Mouse (Mus musculus): ENCODE data around the gene Mcm7. TPM values are rescaled to one million over a fixed set of nuclear protein-coding genes. Genes with fewer than 3 reads are reported as not detected.
A peak's percentile ranks its signal among the peaks of the same experiment; 100 is the strongest.

The Mcm7 gene
- total and polyA plus RNA-seq, 2 experiments from 2014 or later, result 43.0 to 58.8 TPM

DNA sequence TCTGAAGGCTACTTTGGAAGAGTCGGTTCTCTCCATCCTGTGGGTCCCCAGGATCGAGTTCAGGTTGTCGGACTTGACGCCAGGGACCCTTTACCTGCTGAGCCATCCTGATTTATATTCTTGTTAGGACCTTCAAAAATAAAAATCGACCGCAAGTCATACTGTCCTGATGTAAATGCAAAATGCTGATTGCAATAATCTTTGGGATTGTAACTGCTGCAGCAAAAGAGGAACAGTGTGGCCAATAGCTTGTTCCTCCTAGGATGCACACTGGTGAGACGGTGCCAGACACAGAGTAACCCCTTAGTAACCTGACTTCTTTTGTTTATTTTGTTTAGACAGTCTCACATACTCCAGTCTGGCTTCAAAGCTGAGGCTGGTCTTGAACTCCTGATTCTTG, 23.2 kb upstream of the Mcm7 start:
- no peak for TF ChIP-seq CTCF (IDR thresholded peaks at IDR 0.05; ENCODE audit: low read depth)
- no peaks in the 10 kb centered on the region for H3K4me1 ChIP-seq (ENCODE audit: insufficient read depth, low read length)
- H3K27ac ChIP-seq, result peak overlapping the region; percentile 93
- WGBS, result 56% methylated on average over 7 of the region's 7 CpGs
- DNase-seq (ENCODE audit: low spot score), result no peak
- no peaks in the 10 kb centered on the region for H3K27me3 ChIP-seq (ENCODE audit: insufficient read depth, low read length)
- H3K4me2 ChIP-seq (ENCODE audit: low read depth, low read length), result peak overlapping the region; percentile 97
- H3K9ac ChIP-seq (replicated peaks; ENCODE audit: low read length), result peak overlapping the region; percentile 68; the same call in 1 of the 2 replicates
- no peaks in the 10 kb centered on the region for H3K36me3 ChIP-seq (ENCODE audit: insufficient read depth, low read length)
- ATAC-seq, result no peak
- H3K4me3 ChIP-seq (ENCODE audit: low read length), result peak overlapping the region; percentile 76
- no peaks in the 10 kb centered on the region for H3K9me3 ChIP-seq (ENCODE audit: low read length)

DNA sequence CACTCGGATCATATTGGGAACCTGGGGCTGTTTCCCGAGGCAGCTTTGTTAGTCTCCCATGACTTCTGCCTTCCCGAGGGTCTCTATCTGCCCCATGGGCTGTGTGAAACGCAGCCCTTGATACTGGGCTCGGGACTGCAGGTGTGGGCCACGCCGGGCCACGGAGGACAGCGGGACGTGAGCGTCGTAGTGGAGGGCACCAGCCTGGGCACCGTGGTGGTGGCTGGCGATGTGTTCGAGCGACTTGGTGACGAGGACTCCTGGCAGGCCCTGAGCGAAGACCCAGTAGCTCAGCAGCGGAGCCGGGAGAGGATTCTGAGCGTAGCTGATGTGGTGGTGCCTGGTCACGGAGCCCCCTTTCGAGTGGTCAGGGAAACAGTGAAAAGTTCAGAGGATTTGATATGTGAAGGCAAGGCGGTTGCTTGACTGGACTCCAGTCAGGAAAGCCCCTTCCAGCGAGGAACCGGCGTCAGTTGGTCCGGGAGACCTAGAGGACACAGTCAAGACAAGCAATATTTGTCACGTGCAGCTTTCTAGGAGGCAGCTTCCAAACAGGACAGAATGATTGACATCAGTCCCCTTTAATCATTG, 22.6 kb upstream of the Mcm7 start:
- Histone ChIP-seq H3K27ac (peak overlapping the region; percentile 93), H3K4me1 (ENCODE audit: insufficient read depth, low read length) (no peaks in the 10 kb centered on the region), H3K4me2 (ENCODE audit: low read depth, low read length) (peak overlapping the region; percentile 97), H3K9me3 (ENCODE audit: low read length) (no peaks in the 10 kb centered on the region), H3K27me3 (ENCODE audit: insufficient read depth, low read length) (no peaks in the 10 kb centered on the region), H3K4me3 (ENCODE audit: low read length) (peak overlapping the region; percentile 76), H3K9ac (replicated peaks; ENCODE audit: low read length) (peak overlapping the region; percentile 68), H3K36me3 (ENCODE audit: insufficient read depth, low read length) (0 out of 2 replicates have a peak, but pooled peaks cover 2% of the 10 kb centered on the region)
- under 1% methylated on average over 29 of the region's 29 CpGs for WGBS
- ATAC-seq, result peak; percentile 67
- peak; percentile 61 for DNase-seq (ENCODE audit: low spot score)
- peak; percentile 27; the same call in 1 of the 2 replicates for TF ChIP-seq CTCF (IDR thresholded peaks at IDR 0.05; ENCODE audit: low read depth)

DNA sequence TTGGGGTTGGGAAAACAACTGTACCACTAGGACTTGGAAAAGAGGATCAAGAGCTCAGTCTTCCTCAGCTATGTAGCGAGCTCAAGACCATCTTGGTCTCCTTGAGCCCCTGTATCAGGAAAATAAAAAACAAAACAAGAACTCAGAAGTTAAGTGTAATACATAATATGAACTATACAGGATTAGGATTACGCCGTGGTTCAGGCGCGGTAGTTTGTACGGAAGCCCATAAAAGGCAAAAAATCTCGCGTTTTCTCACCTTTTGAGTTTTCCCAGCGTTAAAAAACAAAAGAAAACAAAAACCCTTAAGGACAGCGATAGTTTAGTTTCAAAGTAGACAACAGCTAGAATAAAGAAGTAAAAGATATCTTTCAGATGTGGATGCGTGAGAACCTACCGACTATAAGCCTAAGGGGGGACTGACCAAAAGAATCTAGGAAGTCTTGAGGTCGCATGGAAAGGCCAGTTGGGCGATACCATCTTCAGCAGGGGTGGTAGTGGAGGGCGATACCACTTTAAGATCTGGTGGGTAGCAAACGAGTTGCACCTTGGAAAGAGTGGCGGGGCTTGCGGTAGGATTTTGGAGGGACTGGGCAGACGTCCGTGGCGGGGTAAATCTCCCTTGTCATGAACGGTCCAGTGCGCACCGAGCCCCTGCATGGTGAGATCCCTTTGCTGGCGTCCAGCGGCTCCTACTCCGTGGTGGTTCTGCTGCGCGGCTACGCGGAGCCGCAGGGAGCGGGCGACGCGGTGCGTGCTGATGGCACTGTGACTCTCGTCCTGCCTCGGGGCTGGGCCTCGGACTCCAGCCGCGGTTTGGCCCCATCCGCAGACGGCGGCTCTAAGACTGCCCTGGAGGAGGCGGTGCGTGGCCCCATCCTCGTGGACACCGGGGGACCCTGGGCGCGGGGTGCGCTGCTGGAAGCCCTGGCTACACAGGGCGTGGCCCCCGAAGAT, 21.8 kb upstream of the Mcm7 start, which contains the start of gene Mblac1:
TSS of gene Mblac1 (plus strand) at position 544 of the 957 bp plus-strand sequence.
- Histone ChIP-seq H3K27me3 (ENCODE audit: insufficient read depth, low read length) (no peaks in the 10 kb centered on the region), H3K4me3 (ENCODE audit: low read length) (peak within 1 kb of the TSS; percentile 76), H3K27ac (peak within 1 kb of the TSS; percentile 93), H3K4me2 (ENCODE audit: low read depth, low read length) (peak within 1 kb of the TSS; percentile 97), H3K4me1 (ENCODE audit: insufficient read depth, low read length) (no peaks in the 10 kb centered on the region), H3K9ac (replicated peaks; ENCODE audit: low read length) (peak within 1 kb of the TSS; percentile 68), H3K36me3 (ENCODE audit: insufficient read depth, low read length) (0 out of 2 replicates have a peak, but pooled peaks cover 4% of the 10 kb centered on the region), H3K9me3 (ENCODE audit: low read length) (no peaks in the 10 kb centered on the region)
- peak; percentile 89 for DNase-seq (ENCODE audit: low spot score)
- 0 out of 2 replicates have a peak, but pooled peaks have one; percentile 1 for TF ChIP-seq CTCF (IDR thresholded peaks at IDR 0.05; ENCODE audit: low read depth)
- 7% methylated on average over 54 of the region's 54 CpGs for WGBS
- peak; percentile 86 for ATAC-seq

DNA sequence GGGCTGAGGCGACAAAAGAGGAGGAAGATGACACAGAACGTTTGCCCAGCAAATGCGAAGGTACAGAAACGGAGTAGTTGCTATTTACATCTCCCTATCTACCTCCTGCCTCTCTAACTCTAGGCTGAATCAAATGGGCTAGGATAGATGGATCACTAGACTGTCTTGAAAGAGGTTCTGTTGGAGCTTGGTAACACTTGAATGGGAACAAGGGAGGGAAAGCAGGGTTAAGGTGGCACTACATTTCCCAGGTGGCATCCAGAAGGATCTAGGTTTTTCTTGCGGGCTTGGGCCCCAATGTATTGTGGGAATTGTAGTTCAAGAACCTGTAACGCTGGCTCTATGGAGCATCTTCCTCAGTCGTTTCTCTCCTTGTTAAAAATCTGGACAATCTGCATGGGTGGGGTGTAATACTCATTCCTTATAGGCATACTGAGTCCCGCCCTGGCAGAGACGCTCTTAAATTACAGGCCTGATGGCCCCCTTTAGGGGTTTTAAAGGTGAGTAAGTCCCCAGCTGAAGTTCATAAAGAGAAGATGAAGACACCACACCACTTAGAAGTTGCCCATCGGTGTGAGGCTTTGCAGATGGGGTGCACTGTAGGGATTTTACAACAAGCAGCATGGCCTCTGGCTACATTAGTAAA, 15.6 kb upstream of the Mcm7 start:
- peak; percentile 86 for ATAC-seq
- no peak for TF ChIP-seq CTCF (IDR thresholded peaks at IDR 0.05; ENCODE audit: low read depth)

DNA sequence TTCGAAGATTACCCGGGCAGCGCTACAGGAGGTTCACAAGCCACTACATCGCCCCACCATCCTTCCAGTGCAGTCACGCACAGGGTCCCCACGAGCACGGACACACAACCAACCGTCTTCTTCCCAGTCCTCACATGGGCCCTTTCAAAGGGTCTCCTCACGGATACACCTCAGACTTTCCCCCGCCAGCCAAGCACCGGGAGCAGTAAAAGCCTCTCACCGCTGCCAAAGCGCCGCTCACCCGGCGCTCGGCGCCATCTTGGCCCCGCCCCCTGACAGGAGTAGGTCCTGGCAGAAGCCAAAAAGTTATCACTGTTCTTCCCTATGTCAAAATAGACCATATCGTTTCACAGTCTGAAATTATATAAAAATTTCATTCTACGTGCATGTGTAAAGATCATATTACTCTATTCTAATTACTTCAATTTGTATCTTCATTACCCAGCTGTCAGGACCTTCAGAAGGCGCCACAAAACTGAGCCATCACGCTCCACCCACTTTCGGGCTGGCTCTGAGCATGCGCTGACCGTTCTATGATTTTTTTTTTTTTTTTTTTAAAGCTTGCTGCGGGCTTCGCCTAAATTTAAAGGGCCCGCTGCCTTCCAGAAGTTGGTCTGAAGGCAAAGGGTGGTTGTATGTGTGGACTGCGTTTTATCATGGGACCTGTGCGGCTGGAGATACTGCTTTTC, 14.9 kb upstream of the Mcm7 start, which contains the start of the genes Taf6 and Cnpy4:
TSS of gene Taf6 (minus strand) at position 502 of the 689 bp plus-strand sequence.
TSS of gene Cnpy4 (plus strand) at position 536 of the 689 bp plus-strand sequence.
- Histone ChIP-seq H3K9ac (replicated peaks; ENCODE audit: low read length) (peak within 1 kb of the TSS; percentile 75), H3K4me1 (ENCODE audit: insufficient read depth, low read length) (peaks cover 16% of the 10 kb centered on the region; the same call in 1 of the 2 replicates), H3K27ac (peak within 1 kb of the TSS; percentile 82), H3K4me3 (ENCODE audit: low read length) (peak within 1 kb of the TSS; percentile 73), H3K27me3 (ENCODE audit: insufficient read depth, low read length) (no peaks in the 10 kb centered on the region), H3K9me3 (ENCODE audit: low read length) (no peaks in the 10 kb centered on the region), H3K4me2 (ENCODE audit: low read depth, low read length) (peak within 1 kb of the TSS; percentile 88), H3K36me3 (ENCODE audit: insufficient read depth, low read length) (peaks cover 9% of the 10 kb centered on the region)
- TF ChIP-seq CTCF (IDR thresholded peaks at IDR 0.05; ENCODE audit: low read depth), result no peak
- ATAC-seq, result peak; percentile 88
- under 1% methylated on average over 31 of the region's 31 CpGs for WGBS
- DNase-seq (ENCODE audit: low spot score), result peak; percentile 93

More for the DNA sequence above, 15.6 kb upstream of the Mcm7 start:
- no peaks in the 10 kb centered on the region for H3K27me3 ChIP-seq (ENCODE audit: insufficient read depth, low read length)
- H3K9ac ChIP-seq (replicated peaks; ENCODE audit: low read length), result peak overlapping the region; percentile 75
- 0 out of 2 replicates have a peak, but pooled peaks cover 4% of the 10 kb centered on the region for H3K36me3 ChIP-seq (ENCODE audit: insufficient read depth, low read length)
- peak; percentile 93 for DNase-seq (ENCODE audit: low spot score)
- 0% methylated on average over 10 of the region's 10 CpGs for WGBS
- H3K4me1 ChIP-seq (ENCODE audit: insufficient read depth, low read length), result peaks cover 16% of the 10 kb centered on the region; the same call in 1 of the 2 replicates
- no peaks in the 10 kb centered on the region for H3K9me3 ChIP-seq (ENCODE audit: low read length)
- H3K4me3 ChIP-seq (ENCODE audit: low read length), result peak overlapping the region; percentile 73
- H3K4me2 ChIP-seq (ENCODE audit: low read depth, low read length), result peak overlapping the region; percentile 88
- peak overlapping the region; percentile 62 for H3K27ac ChIP-seq
